Mouse (Mus musculus): ENCODE results near the gene Glrx5.
A peak's percentile ranks its signal among the peaks of the same experiment; 100 is the strongest.

Glrx5 gene

GRCm38 (mm10) chr12:105004956-105005714 is 27.4 kb upstream of the Glrx5 start:
- peak; percentile 58 for DNase-seq (ENCODE audit: low read depth, low spot score)

GRCm38 (mm10) chr12:105005715-105005972 is 26.8 kb upstream of the Glrx5 start:
- DNase-seq (ENCODE audit: low read depth, low spot score), result no peak

DNA sequence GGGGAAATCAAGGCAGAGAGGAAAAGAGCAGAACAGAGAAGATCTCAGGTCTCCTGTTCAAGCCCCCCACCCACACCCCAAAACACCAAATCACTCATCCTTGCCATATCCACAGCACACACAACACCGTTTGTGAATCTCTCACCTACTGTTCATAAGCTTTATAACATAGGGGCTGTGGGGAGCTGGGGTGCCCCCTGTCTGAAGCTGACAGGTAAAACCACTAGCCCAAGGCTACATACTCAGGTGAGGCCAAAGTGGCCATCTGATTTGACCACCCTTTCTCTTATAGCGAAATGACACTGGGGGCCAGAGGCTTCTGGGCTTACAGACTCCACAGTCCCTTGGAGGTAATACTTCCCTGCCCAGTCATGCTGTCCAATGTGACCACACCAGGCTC is 24.3 kb upstream of the Glrx5 start:
- DNase-seq (ENCODE audit: low read depth, low spot score), result no peak

GRCm38 (mm10) chr12:105008752-105009178 is 23.7 kb upstream of the Glrx5 start:
- peak; percentile 66 for DNase-seq (ENCODE audit: low read depth, low spot score)

DNA sequence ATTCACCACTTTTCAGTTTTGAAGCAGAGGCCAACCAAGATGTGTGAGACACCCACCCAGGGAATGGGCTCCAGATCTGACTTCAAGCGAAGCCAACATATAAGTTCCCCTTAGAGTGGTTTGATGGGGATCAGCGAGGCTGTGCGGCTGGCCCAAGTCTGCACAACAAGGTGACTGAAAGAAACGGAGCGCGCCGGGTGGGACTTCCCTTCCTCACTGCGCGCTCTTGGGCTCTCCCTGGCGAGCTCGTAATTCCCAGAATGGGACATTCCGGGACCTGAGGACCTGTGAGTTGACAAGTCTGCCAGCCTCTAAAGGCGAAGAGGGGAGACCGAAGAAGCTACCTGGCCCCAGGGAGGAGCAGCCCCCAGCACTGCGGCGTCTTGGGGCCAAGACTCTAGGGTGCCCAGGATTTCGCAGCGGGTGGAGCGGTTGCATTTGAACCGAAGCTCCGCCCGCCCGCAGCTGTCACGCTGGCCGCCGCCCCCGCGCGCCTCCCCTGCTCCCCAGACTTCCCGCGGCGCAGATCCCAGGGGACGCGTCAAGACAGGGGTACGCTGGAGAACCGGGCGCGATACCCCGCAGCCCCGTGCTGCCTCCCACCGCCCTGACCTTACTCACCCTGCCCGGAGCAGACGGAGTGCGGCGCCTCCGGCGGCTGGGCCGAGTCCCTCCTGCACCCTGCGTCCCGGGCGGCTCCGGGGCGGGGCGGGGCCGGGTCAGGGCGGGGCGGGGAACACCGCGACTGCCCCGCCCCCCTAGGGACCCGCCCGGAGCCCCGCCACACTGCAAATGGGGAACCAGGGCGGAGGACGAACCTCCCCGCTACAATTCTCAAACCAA is 22.9 kb upstream of the Glrx5 start, which contains the start of gene Syne3:
TSS of gene Syne3 (minus strand) at position 440 of the 843 bp plus-strand sequence.
- DNase-seq (ENCODE audit: low read depth, low spot score), result peak; percentile 64

DNA sequence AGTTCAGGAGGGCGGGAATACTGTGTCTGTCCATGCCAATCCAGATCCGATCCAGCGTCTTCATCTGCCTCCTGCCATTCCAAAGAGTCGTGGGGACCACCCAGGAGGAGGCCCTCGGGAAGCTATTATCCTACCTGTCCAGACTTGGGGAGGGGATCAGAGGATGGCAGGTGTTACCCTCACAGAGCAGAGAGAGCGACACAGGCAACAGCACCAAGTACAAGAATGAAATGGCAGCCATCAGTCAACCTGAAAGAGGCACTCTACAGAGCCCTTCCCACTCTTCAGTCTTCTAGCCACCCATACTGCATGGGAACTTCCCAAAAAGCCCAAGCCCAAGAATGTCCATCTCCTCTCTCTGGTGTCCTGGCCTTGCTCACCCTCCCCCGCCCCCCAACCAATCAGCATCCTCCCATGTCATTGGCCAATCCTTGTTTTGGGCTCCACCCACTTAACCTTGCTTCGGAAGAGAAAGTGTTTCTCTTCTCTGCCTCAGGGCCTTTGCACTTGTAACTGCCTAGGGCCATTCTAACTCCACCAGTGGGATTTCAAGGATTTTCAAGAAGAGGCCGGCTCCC is 22.2 kb upstream of the Glrx5 start:
- DNase-seq (ENCODE audit: low read depth, low spot score), result no peak

- DNase-seq (ENCODE audit: low read depth, low spot score), result no peak
Observed at GRCm38 (mm10) chr12:105011589-105011988, 20.9 kb upstream of the Glrx5 start.

DNA sequence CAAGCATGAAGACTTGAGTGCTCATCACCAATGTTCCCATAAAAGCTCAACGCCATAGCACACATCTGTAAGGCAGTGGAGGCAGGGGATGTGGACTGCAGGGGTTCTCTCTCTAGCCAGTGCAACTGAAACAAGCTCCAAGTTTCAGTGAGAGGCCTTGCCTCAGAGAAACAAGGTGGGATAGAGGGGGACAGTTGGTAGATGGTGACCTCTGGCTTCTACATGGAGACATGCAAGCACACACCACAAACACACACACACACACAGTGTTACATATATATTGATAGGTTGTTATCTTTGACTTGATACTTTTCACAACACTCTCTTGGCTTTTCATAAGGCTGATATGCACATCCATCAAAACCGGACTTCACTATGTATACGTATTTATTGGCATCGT is 20.2 kb upstream of the Glrx5 start:
- DNase-seq (ENCODE audit: low read depth, low spot score), result no peak

GRCm38 (mm10) chr12:105013065-105013464 is 19.4 kb upstream of the Glrx5 start:
- DNase-seq (ENCODE audit: low read depth, low spot score), result peak; percentile 91

DNA sequence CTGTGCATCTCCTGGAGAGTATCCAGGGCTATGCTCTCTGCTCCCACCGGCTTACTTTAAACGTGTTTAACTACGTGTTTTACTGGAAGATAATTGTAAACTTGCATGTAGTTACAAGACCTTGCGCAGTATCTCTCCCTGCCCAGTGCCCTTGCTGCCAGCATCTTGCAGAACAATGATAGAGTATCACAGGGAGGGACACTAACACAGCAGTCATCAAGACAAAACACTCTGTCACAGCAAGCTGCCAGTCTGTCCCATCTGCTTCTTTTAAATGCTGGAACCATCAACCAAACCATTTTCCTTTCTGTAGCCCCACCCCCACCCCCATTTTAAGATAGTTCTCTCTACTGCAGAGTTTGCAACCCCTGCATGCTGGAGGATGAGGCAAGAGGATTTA is 16.3 kb upstream of the Glrx5 start:
- DNase-seq (ENCODE audit: low read depth, low spot score), result peak; percentile 44

DNA sequence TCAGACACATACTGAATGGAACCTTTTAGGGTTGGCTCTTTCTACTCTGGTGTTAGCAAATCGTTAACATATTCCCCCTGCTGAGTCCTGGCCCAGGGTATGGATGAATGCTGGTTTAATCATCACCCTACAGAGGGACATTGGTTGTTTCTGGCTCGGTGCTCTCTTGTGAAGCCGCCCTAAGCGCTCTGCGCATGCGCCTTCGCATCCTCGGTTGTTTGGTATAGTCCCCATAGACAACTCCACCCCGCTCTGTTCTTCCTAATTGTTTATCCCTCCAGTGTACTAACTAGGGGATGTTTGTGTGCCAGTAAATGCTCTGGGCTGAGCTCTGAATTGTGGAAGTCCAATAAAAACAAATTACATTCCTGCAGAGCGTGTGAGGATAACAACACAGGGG is 15.8 kb upstream of the Glrx5 start:
- no peak for DNase-seq (ENCODE audit: low read depth, low spot score)

DNA sequence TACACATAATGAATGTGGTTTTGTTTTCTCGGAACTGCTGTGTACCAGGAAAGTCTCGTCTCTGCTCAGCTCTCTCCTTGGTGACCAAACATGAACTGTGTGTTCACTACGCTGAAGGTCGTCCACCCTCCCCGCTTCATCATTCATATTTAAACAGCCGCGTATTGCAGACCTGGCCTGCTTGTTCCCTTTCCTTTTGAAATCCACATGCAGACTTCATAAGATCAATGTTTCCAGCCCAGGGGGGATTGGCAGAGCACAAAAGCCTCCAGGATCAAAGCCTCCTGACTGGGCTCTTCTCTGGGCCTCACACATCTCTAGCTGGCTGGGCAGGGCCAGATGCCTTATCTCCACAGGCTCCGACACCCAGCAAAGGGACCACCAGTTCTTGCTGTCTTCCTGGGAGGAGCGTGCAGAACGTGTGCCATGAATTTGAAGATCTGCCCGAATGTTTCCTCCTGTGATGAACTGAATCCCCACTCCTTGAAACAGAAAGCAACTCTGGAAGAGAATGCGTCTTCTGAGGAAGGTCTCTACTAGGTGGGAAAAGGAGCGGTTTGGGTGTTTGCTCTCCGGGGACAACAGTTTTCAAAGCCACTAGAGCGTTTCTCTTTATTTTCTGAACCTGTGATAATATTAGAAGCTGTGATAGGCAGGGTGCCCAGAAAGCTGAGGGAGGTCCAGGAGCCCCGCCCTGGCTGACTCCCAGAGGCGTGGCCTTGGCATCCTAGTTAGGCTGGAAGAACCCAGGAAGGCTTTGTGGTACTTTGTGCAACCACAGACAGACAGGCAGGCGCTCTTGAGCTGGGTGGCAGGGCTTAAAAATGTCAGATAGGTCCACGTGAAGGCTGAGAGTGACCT is 12.9 kb upstream of the Glrx5 start:
- DNase-seq (ENCODE audit: low read depth, low spot score), result peak; percentile 53

GRCm38 (mm10) chr12:105021441-105022069 is 10.9 kb upstream of the Glrx5 start:
- no peak for DNase-seq (ENCODE audit: low read depth, low spot score)

DNA sequence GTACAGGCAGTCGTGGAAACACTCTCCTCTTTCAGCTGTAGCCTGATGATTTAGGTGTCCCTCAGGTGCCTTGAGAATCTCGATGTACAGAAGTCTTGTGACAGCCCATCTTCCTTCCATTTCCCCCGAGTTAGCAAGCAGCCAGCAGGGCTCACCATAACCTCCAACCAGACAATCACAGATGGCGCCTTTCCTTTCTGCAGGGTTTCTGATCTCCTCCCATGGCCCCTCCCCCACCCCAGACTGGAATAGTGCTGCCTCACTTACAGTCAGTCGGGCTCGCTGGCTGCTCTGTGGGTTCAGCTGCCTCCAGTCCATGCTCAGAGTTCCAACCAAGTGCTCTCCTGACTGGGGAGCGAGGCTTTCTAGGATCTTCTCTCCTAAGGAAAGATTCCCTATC is 10.3 kb upstream of the Glrx5 start:
- no peak for DNase-seq (ENCODE audit: low read depth, low spot score)

DNA sequence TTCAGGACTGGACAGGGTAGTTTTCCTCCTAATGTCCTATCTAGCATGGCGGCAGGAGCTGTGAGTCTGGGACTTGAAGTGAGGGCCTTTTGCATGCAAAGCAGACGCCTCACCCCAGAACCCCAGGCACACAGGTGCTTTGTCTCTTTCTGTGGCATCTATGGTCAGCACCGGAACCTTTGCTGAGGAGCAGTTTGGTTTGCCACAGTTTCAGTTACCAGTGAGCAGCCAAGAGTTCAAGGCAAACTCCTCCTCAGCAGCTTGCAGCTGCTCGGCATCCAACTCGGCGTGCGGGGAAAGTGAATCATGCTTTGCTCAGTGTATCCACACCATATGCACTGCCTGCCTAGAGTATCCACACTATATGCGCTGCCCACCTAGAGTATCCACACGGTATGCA is 9.7 kb upstream of the Glrx5 start:
- no peak for DNase-seq (ENCODE audit: low read depth, low spot score)

GRCm38 (mm10) chr12:105025271-105025946 is 7.1 kb upstream of the Glrx5 start:
- peak; percentile 91 for DNase-seq (ENCODE audit: low read depth, low spot score)

- no peak for DNase-seq (ENCODE audit: low read depth, low spot score)
Observed at GRCm38 (mm10) chr12:105025947-105026586, 6.4 kb upstream of the Glrx5 start.

DNA sequence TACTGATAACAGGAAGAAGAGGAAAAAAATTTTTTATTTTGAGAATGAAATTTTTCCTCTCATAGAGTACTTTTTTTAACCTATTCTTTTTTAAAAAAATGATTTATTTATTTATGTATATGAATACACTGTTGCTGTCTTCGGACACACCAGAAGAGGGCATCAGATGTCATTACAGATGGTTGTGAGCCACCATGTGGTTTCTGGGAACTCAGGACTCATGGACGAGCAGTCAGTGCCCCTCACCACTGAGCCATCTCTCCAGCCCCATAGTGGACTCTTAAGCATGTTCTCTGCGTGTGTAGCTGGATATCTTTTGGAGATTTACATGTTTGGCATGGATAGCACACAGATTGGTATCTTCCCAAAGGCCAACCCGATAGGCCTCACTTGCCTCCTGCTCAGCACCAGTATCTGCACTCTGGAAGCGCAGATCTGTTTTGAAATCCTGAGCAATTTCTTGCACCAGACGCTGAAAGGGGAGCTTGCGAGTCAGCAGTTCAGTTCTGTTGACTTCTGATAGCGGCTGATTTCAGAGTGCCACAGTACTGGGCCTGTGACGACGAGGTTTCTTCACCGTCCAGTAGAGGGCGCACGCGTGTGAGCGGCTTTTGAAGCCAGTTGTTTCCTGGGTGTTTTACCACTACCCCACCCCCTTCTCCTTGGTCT is 5.0 kb upstream of the Glrx5 start:
- DNase-seq (ENCODE audit: low read depth, low spot score), result peak; percentile 77

DNA sequence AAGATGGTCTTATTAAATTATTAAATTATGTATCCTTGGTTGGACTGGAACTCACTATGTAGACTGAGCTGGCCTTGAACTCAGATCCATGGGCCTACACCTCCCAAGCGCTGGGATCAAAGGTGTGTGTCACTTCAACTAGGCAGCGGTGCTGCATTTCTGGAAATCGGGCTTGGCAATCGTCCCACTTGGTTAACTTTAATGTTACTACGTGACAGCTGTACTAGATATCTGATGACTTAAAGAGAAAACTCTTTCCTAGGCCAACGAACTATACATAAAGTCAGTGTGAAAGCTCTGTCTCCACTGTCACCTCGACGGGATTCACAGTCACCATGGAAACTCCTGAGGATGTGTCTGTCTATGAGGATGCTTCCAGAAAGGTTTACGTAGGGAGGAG is 2.6 kb upstream of the Glrx5 start:
- DNase-seq (ENCODE audit: low read depth, low spot score), result no peak
